Mouse (Mus musculus) ES-Bruce4 (cell line): Measurements from ENCODE around the gene Vti1b. TPM values are rescaled to one million over a fixed set of nuclear protein-coding genes. Genes with fewer than 3 reads are reported as not detected.

Experiments used
- H3K27ac ChIP-seq: 2 replicates; pipeline ENCODE4 v1.5.1; 2012; ENCODE audit warnings: low read length, inconsistent platforms; ENCODE audit not compliant: insufficient read depth
- H3K27me3 ChIP-seq: 2 replicates; pipeline ENCODE4 v1.6.1; 2012; ENCODE audit warnings: mild to moderate bottlenecking, low read length, inconsistent platforms; ENCODE audit not compliant: control insufficient read depth, poor library complexity, insufficient read depth, severe bottlenecking
- H3K36me3 ChIP-seq: 2 replicates; pipeline ENCODE4 v1.6.1; 2012; ENCODE audit warnings: inconsistent platforms, mild to moderate bottlenecking, low read length, moderate library complexity; ENCODE audit not compliant: control insufficient read depth, poor library complexity, insufficient read depth, severe bottlenecking
- H3K4me1 ChIP-seq: one replicate; pipeline ENCODE4 v1.8.1; 2011; ENCODE audit warnings: low read length; ENCODE audit not compliant: control insufficient read depth, insufficient read depth
- H3K4me3 ChIP-seq: 2 replicates; pipeline ENCODE4 v1.5.1; 2011; ENCODE audit warnings: low read depth, mild to moderate bottlenecking, low read length
- H3K9ac ChIP-seq: 2 replicates; pipeline ENCODE4 v1.6.1; 2012; ENCODE audit warnings: low read depth, mild to moderate bottlenecking, inconsistent platforms; ENCODE audit not compliant: poor library complexity, severe bottlenecking
- H3K9me3 ChIP-seq: replicated peaks from 2 replicates; pipeline ENCODE4 v1.6.1; 2012; ENCODE audit warnings: mild to moderate bottlenecking, low read length, inconsistent platforms; ENCODE audit not compliant: control insufficient read depth, poor library complexity, insufficient read depth, severe bottlenecking
- CTCF ChIP-seq: IDR thresholded peaks from one replicate; pipeline ENCODE4 v1.8.1; 2011; ENCODE audit warnings: low read depth, low read length
- EP300 ChIP-seq: IDR thresholded peaks from 2 replicates; pipeline ENCODE4 v1.6.1; 2011; ENCODE audit warnings: low read depth, low read length; ENCODE audit not compliant: insufficient read depth
- POLR2A ChIP-seq: IDR thresholded peaks from one replicate; pipeline ENCODE4 v1.8.1; 2011; ENCODE audit warnings: low read length; ENCODE audit not compliant: insufficient read depth
- polyA plus RNA-seq: library from polyadenylated mRNA; stranded (reverse); fragments of >200 nt; gene quantifications from 2 replicates; pipeline ENCODE4 v1.2.4, GENCODE M21; 2011; ENCODE audit warnings: low read depth; ENCODE audit not compliant: missing spikeins, insufficient read depth, insufficient read length

Vti1b gene
- polyA plus RNA-seq, 1 experiment = 58.9 TPM

DNA sequence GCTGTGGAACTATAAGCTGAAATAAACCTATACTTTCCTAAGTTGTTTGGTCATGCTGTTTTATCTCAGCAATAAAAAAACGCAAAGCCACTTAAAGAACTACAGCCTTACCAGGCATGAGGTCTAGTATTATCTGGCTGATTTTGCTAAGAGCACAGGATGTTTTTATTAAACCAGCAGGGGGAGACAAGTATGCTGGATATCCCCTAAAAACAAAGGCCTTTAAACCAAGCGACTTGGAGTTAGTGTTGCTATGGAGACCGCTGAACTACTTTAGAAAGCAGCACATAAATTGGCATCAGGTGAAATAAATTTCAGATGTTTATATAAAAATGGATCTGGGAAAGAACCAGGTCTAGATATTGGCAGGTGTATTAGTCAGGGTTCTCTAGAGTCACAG lies 49.6 kb downstream of the Vti1b start:
- Histone ChIP-seq H3K27ac (no peak overlapping the region), H3K36me3 (no peaks in the 10 kb centered on the region), H3K9me3 (no peaks in the 10 kb centered on the region), H3K9ac (no peak overlapping the region), H3K27me3 (no peaks in the 10 kb centered on the region), H3K4me3 (no peak overlapping the region), H3K4me1 (no peaks in the 10 kb centered on the region)
- TF ChIP-seq CTCF (no peak), EP300 (no peak), POLR2A (no peak)

- Histone ChIP-seq H3K4me3 (no peak overlapping the region), H3K4me1 (no peaks in the 10 kb centered on the region), H3K36me3 (no peaks in the 10 kb centered on the region), H3K9me3 (peaks cover 13% of the 10 kb centered on the region), H3K27ac (no peak overlapping the region), H3K9ac (no peak overlapping the region), H3K27me3 (no peaks in the 10 kb centered on the region)
- TF ChIP-seq POLR2A (no peak), CTCF (no peak), EP300 (no peak)
These were observed 53.5 kb downstream of the Vti1b start for GRCm38 (mm10) chr12:79118991-79119390.

Other genes with a start within 250 kb of the Vti1b start
- 1.4 and 2.3 TPM in 2 replicates for gene Tmem229b, start 165.0 kb downstream of the Vti1b start, polyA plus RNA-seq
- 34.1 and 39.3 TPM in 2 replicates for gene Plekhh1, start 143.5 kb downstream of the Vti1b start, polyA plus RNA-seq
- 12.9 and 13.5 TPM in 2 replicates for gene Pigh, start 83.0 kb downstream of the Vti1b start, polyA plus RNA-seq
- not detected in 2 replicates for gene Arg2, start 41.9 kb downstream of the Vti1b start, polyA plus RNA-seq
- 42.1 and 43.2 TPM in 2 replicates for gene Rdh11, start 19.6 kb upstream of the Vti1b start, polyA plus RNA-seq
- gene Rdh12, start 36.2 kb upstream of the Vti1b start, polyA plus RNA-seq = 1.6 and 2.1 TPM in 2 replicates
- gene Zfyve26, start 123.6 kb upstream of the Vti1b start, polyA plus RNA-seq = 32.2 and 33.6 TPM in 2 replicates
- 13.8 and 14.0 TPM in 2 replicates for gene Rad51b, start 124.6 kb upstream of the Vti1b start, polyA plus RNA-seq